Mouse (Mus musculus) stomach, postnatal 0 days (tissue): ENCODE results near the gene Tnnt1. TPM values are rescaled to one million over a fixed set of nuclear protein-coding genes. Genes with fewer than 3 reads are reported as not detected.
A peak's percentile ranks its signal among the peaks of the same experiment; 100 is the strongest.

Experiments used
- ATAC-seq: fragments of 200-750 bp; cut with Nextera tagmentation; 2 replicates; pipeline ENCODE4 v1.8.0; 2017; ENCODE audit not compliant: low FRiP score, low TSS enrichment
- DNase-seq: peaks from one replicate; pipeline ENCODE4 v3.0.0-alpha.2; 2016; ENCODE audit warnings: low spot score
- H3K27ac ChIP-seq: fragments of 300-500 bp; sonication (generic); replicated peaks from 2 replicates; pipeline ENCODE4 v1.5.1; 2014; ENCODE audit warnings: mild to moderate bottlenecking, control low read depth
- H3K27me3 ChIP-seq: fragments of 300-500 bp; sonication (generic); 2 replicates; pipeline ENCODE4 v1.6.1; 2014; ENCODE audit warnings: low read length; ENCODE audit not compliant: control insufficient read depth, insufficient read depth
- H3K36me3 ChIP-seq: fragments of 300-500 bp; sonication (generic); 2 replicates; pipeline ENCODE4 v1.6.1; 2014; ENCODE audit warnings: low read length, mixed read lengths; ENCODE audit not compliant: control insufficient read depth, insufficient read depth
- H3K4me1 ChIP-seq: fragments of 300-500 bp; sonication (generic); replicated peaks from 2 replicates; pipeline ENCODE4 v1.6.1; 2014; ENCODE audit warnings: antibody characterized with exemption; ENCODE audit not compliant: control insufficient read depth, insufficient read depth
- H3K4me2 ChIP-seq: fragments of 300-500 bp; sonication (generic); replicated peaks from 2 replicates; pipeline ENCODE4 v1.6.1; 2014; ENCODE audit warnings: low read depth, mild to moderate bottlenecking, control low read depth, moderate library complexity
- H3K4me3 ChIP-seq: fragments of 300-500 bp; sonication (generic); 2 replicates; pipeline ENCODE4 v1.5.1; 2014; ENCODE audit warnings: low read depth, low read length, control low read depth
- H3K9ac ChIP-seq: fragments of 300-500 bp; sonication (generic); 2 replicates; pipeline ENCODE4 v1.6.1; 2014; ENCODE audit warnings: mild to moderate bottlenecking, low read length, control low read depth, mixed read lengths
- H3K9me3 ChIP-seq: fragments of 300-500 bp; sonication (generic); 2 replicates; pipeline ENCODE4 v1.6.1; 2016; ENCODE audit warnings: low read length; ENCODE audit not compliant: control insufficient read depth
- CTCF ChIP-seq: IDR thresholded peaks from 2 replicates; pipeline ENCODE4 v1.5.1; 2016; ENCODE audit warnings: antibody characterized with exemption, low read depth, mild to moderate bottlenecking, moderate library complexity
- EP300 ChIP-seq: optimal IDR thresholded peaks from 2 replicates; pipeline ENCODE3; 2016; ENCODE audit warnings: antibody characterized with exemption
- WGBS: fragments of 180-500 bp; shearing (Covaris S2); extraction: QIAGEN DNeasy Blood & Tissue Kit; methylation state at CpG from one replicate; pipeline ENCODE4 v1.1.7; 2014; 5-methylcytosine and 5-hydroxymethylcytosine counted together
- polyA plus RNA-seq: library from polyadenylated mRNA; unstranded; fragments of >200 nt; fragmentation: Nextera tagmentation; extraction: Ambion mirVana; gene quantifications from 2 replicates; pipeline ENCODE4 v1.2.1, GENCODE M21; 2015

Gene Tnnt1
- polyA plus RNA-seq, 1 experiment from 2014 or later, result 15.5 TPM

- no peak overlapping the region for H3K27ac ChIP-seq
- no peaks in the 10 kb centered on the region for H3K4me1 ChIP-seq
- no peaks in the 10 kb centered on the region for H3K9me3 ChIP-seq
- H3K9ac ChIP-seq, result no peak overlapping the region
- TF ChIP-seq CTCF (no peak), EP300 (no peak)
- no peak overlapping the region for H3K4me3 ChIP-seq
- WGBS, result 90% methylated on average over 8 of the region's 8 CpGs
- H3K4me2 ChIP-seq, result no peak overlapping the region
- H3K36me3 ChIP-seq, result no peaks in the 10 kb centered on the region
- DNase-seq, result no peak
- no peaks in the 10 kb centered on the region for H3K27me3 ChIP-seq
- no peak for ATAC-seq
Observed at GRCm38 (mm10) chr7:4508739-4509116, 7.5 kb downstream of the Tnnt1 start.

- WGBS, result 77% methylated on average over 17 of the region's 32 CpGs
- TF ChIP-seq CTCF (peak; percentile 59), EP300 (no peak)
- DNase-seq, result no peak
Observed at GRCm38 (mm10) chr7:4508062-4508738, 8.0 kb downstream of the Tnnt1 start.

GRCm38 (mm10) chr7:4507220-4507619 is 9.0 kb downstream of the Tnnt1 start:
- Histone ChIP-seq H3K4me3 (no peak overlapping the region), H3K36me3 (no peaks in the 10 kb centered on the region), H3K27me3 (no peaks in the 10 kb centered on the region), H3K4me1 (no peaks in the 10 kb centered on the region), H3K9me3 (no peaks in the 10 kb centered on the region), H3K4me2 (no peak overlapping the region), H3K27ac (no peak overlapping the region), H3K9ac (no peak overlapping the region)
- 51% methylated on average over 3 of the region's 4 CpGs for WGBS
- no peak for TF ChIP-seq CTCF
- TF ChIP-seq EP300, result no peak
- ATAC-seq (no peak), DNase-seq (no peak)

More at GRCm38 (mm10) chr7:4508062-4508738, 8.0 kb downstream of the Tnnt1 start:
- Histone ChIP-seq H3K27ac (no peak overlapping the region), H3K27me3 (no peaks in the 10 kb centered on the region), H3K4me2 (no peak overlapping the region), H3K4me3 (no peak overlapping the region), H3K4me1 (no peaks in the 10 kb centered on the region), H3K36me3 (no peaks in the 10 kb centered on the region), H3K9me3 (no peaks in the 10 kb centered on the region), H3K9ac (no peak overlapping the region)
- ATAC-seq, result no peak

- H3K4me2 ChIP-seq, result no peak overlapping the region
- 55% methylated on average over 11 of the region's 11 CpGs for WGBS
- ATAC-seq (no peak), DNase-seq (no peak)
- H3K9ac ChIP-seq, result no peak overlapping the region
- no peaks in the 10 kb centered on the region for H3K36me3 ChIP-seq
- TF ChIP-seq EP300 (no peak), CTCF (no peak)
- H3K4me3 ChIP-seq, result no peak overlapping the region
- no peak overlapping the region for H3K27ac ChIP-seq
- peaks cover under 1% of the 10 kb centered on the region; the same call in 1 of the 2 replicates for H3K4me1 ChIP-seq
- no peaks in the 10 kb centered on the region for H3K27me3 ChIP-seq
- H3K9me3 ChIP-seq, result no peaks in the 10 kb centered on the region
Observed at GRCm38 (mm10) chr7:4504646-4505435, 11.3 kb downstream of the Tnnt1 start.

GRCm38 (mm10) chr7:4503858-4504257 is 12.3 kb downstream of the Tnnt1 start:
- TF ChIP-seq EP300 (no peak), CTCF (no peak)
- H3K27ac ChIP-seq, result no peak overlapping the region
- no peak for ATAC-seq

GRCm38 (mm10) chr7:4503100-4503499 is 13.1 kb downstream of the Tnnt1 start:
- Histone ChIP-seq H3K4me2 (no peak overlapping the region), H3K9me3 (no peaks in the 10 kb centered on the region), H3K27me3 (no peaks in the 10 kb centered on the region), H3K9ac (no peak overlapping the region), H3K36me3 (no peaks in the 10 kb centered on the region), H3K4me3 (no peak overlapping the region), H3K27ac (no peak overlapping the region), H3K4me1 (peaks cover 8% of the 10 kb centered on the region)
- ATAC-seq (no peak), DNase-seq (no peak)
- TF ChIP-seq EP300 (no peak), CTCF (no peak)
- WGBS, result 78% methylated on average over 4 of the region's 4 CpGs

More at GRCm38 (mm10) chr7:4503858-4504257, 12.3 kb downstream of the Tnnt1 start:
- peaks cover 8% of the 10 kb centered on the region for H3K4me1 ChIP-seq
- no peaks in the 10 kb centered on the region for H3K36me3 ChIP-seq
- 83% methylated on average over 5 of the region's 5 CpGs for WGBS
- H3K9me3 ChIP-seq, result no peaks in the 10 kb centered on the region
- DNase-seq, result no peak
- H3K9ac ChIP-seq, result no peak overlapping the region
- no peak overlapping the region for H3K4me2 ChIP-seq
- H3K27me3 ChIP-seq, result no peaks in the 10 kb centered on the region
- H3K4me3 ChIP-seq, result no peak overlapping the region
